In genomic region chr5:142387716-142388115, GRCm38 (mm10) we compare ENCODE assay signal across 9 mouse cellular contexts. TPM values are rescaled to one million over a fixed set of nuclear protein-coding genes. Genes with fewer than 3 reads are reported as not detected.
DNase-seq lines count a peak whose midpoint lies in the region; ATAC-seq and TF ChIP-seq lines count a peak whose summit lies in the region.
"Had no signal": no experiment of that assay in that cellular context is flagged by ENCODE, and none has a peak within 500 bp of the region (broad histone marks: within the 10 kb centered on the region; RNA-seq: fewer than 3 reads in every experiment).

No protein-coding gene starts in this region.

- no peak overlapping the region for H3K4me3 ChIP-seq in cerebellum, adult 2 months (replicated peaks; ENCODE audit: insufficient read depth, low read depth, low read length)
- H3K4me3 ChIP-seq in limb, embryonic 15.5 days, result no peak overlapping the region
- H3K4me3 ChIP-seq: myocyte had no signal

- TF ChIP-seq POLR2A in cerebellum, adult 2 months (IDR thresholded peaks at IDR 0.05; ENCODE audit: borderline replicate concordance, insufficient read depth, low read length), result no peak

- no peak for ATAC-seq in limb, embryonic 15.5 days (ENCODE audit: insufficient number of reproducible peaks, low FRiP score, low TSS enrichment, low read depth)
- no peak for ATAC-seq in erythroid progenitor cell, adult 5-6 weeks (replicated peaks; ENCODE audit: low FRiP score, poor library complexity, severe bottlenecking)

- no peaks in the 10 kb centered on the region for H3K9me3 ChIP-seq in limb, embryonic 15.5 days

- H3K27me3 ChIP-seq in cerebellum, adult 2 months (ENCODE audit: control insufficient read depth, insufficient read depth, low read length), result no peaks in the 10 kb centered on the region
- H3K27me3 ChIP-seq in limb, embryonic 15.5 days, result no peaks in the 10 kb centered on the region

- no peaks in the 10 kb centered on the region for H3K36me3 ChIP-seq in limb, embryonic 15.5 days

- H3K27ac ChIP-seq in cerebellum, adult 2 months (ENCODE audit: insufficient read depth, low read length), result no peak overlapping the region
- peak overlapping the region; percentile 90 for H3K27ac ChIP-seq in limb, embryonic 15.5 days

- DNase-seq in cerebellum, adult 2 months, result no peak
- no peak for DNase-seq in cerebellum, adult 9-11 months
- DNase-seq in thymus, postnatal 0 days (ENCODE audit: low spot score), result peak; percentile 37
- no peak for DNase-seq in thymus, postnatal 36 days
- no peak for DNase-seq in left cerebral cortex, postnatal 10 days (ENCODE audit: extremely low spot score in 1 of 2, low spot score in 2 of 2)
- no peak for DNase-seq in left cerebral cortex, adult 11 months (ENCODE audit: low spot score)

- intact Hi-C loops in left cerebral cortex, postnatal 10 days (cut with DNase I), result no loop called here

- TF ChIP-seq CTCF in cerebellum, adult 2 months (IDR thresholded peaks at IDR 0.05; ENCODE audit: borderline replicate concordance, insufficient read depth, low read depth, low read length), result 0 out of 2 replicates have a peak, but pooled peaks have one; percentile 12

- H3K4me1 ChIP-seq in cerebellum, adult 2 months (ENCODE audit: control insufficient read depth, insufficient read depth, low read length), result peaks cover 3% of the 10 kb centered on the region; the same call in 1 of the 2 replicates
- peaks cover 51% of the 10 kb centered on the region for H3K4me1 ChIP-seq in limb, embryonic 15.5 days

- H3K9ac ChIP-seq in limb, embryonic 15.5 days, result no peak overlapping the region

- WGBS in cerebellum, adult 2 months, result 77% methylated on average over 4 of the region's 4 CpGs
- WGBS in limb, embryonic 15.5 days, result 78% methylated on average over 4 of the region's 4 CpGs

- no peak overlapping the region for H3K4me2 ChIP-seq in limb, embryonic 15.5 days

RNA-seq across cellular contexts. Expression of gene Foxk1, which starts 13.6 kb away (rescaled TPM):
- 14.2 and 15.4 TPM in 2 replicates for polyA plus RNA-seq in cerebellum, adult 2 months (2012; rRNA removed)
- 2.9 and 5.1 TPM in 2 replicates for polyA plus RNA-seq in thymus, postnatal 0 days (2015; fragmentation: Nextera tagmentation; extraction: Ambion mirVana)
- polyA plus RNA-seq in limb, embryonic 15.5 days (2015; fragmentation: Nextera tagmentation; extraction: Ambion mirVana), result 4.4 and 5.3 TPM in 2 replicates
- total RNA-seq in erythroid progenitor cell, adult 5-6 weeks (2015; ENCODE audit: low replicate concordance), result 3.8 and 6.1 TPM in 2 replicates
- 1.9 and 3.5 TPM in 2 replicates for total RNA-seq in erythroid progenitor cell, adult 5-6 weeks (2017; ENCODE audit: low replicate concordance)
- 10 to 100 TPM; 38.2 to 40.0 TPM for total RNA-seq in left cerebral cortex, postnatal 10 days (2021)
